Mouse (Mus musculus) hindbrain, embryonic 12.5 days (tissue): Measurements from ENCODE around the gene Zic2. TPM values are rescaled to one million over a fixed set of nuclear protein-coding genes. Genes with fewer than 3 reads are reported as not detected.
A peak's percentile ranks its signal among the peaks of the same experiment; 100 is the strongest.

Source experiments
- ATAC-seq: fragments of 200-750 bp; cut with Nextera tagmentation; 2 replicates; pipeline ENCODE4 v1.8.0; 2017; ENCODE audit warnings: moderate TSS enrichment; ENCODE audit not compliant: low FRiP score
- H3K27ac ChIP-seq: fragments of 300-500 bp; sonication (generic); 2 replicates; pipeline ENCODE4 v1.5.1; 2016; ENCODE audit warnings: mild to moderate bottlenecking
- H3K27me3 ChIP-seq: fragments of 300-500 bp; sonication (generic); 2 replicates; pipeline ENCODE4 v1.6.1; 2016; ENCODE audit warnings: mild to moderate bottlenecking
- H3K36me3 ChIP-seq: fragments of 300-500 bp; sonication (generic); 2 replicates; pipeline ENCODE4 v1.6.1; 2016; ENCODE audit warnings: mild to moderate bottlenecking
- H3K4me1 ChIP-seq: fragments of 300-500 bp; sonication (generic); 2 replicates; pipeline ENCODE4 v1.6.1; 2016
- H3K4me2 ChIP-seq: fragments of 300-500 bp; sonication (generic); replicated peaks from 2 replicates; pipeline ENCODE4 v1.6.1; 2016; ENCODE audit warnings: mild to moderate bottlenecking
- H3K4me3 ChIP-seq: fragments of 300-500 bp; sonication (generic); 2 replicates; pipeline ENCODE4 v1.5.1; 2016; ENCODE audit warnings: mild to moderate bottlenecking
- H3K9ac ChIP-seq: fragments of 300-500 bp; sonication (generic); 2 replicates; pipeline ENCODE4 v1.6.1; 2016; ENCODE audit warnings: mild to moderate bottlenecking, moderate library complexity
- H3K9me3 ChIP-seq: fragments of 300-500 bp; sonication (generic); replicated peaks from 2 replicates; pipeline ENCODE4 v1.6.1; 2016; ENCODE audit warnings: mild to moderate bottlenecking
- WGBS: fragments of 180-500 bp; shearing (Covaris S2); methylation state at CpG from one replicate; pipeline ENCODE4 v1.1.7; 2016; 5-methylcytosine and 5-hydroxymethylcytosine counted together
- polyA plus RNA-seq: library from polyadenylated mRNA; unstranded; fragments of >200 nt; fragmentation: Nextera tagmentation; extraction: Ambion mirVana; gene quantifications from 2 replicates; pipeline ENCODE4 v1.2.1, GENCODE M21; 2016

Gene Zic2
- polyA plus RNA-seq = 18.3 TPM in 2 replicates

- H3K36me3 ChIP-seq = no peaks in the 10 kb centered on the region
- peak within 1 kb of the TSS; percentile 56 for H3K4me2 ChIP-seq
- H3K9me3 ChIP-seq = no peaks in the 10 kb centered on the region
- H3K27ac ChIP-seq = peak within 1 kb of the TSS; percentile 98
- peaks cover 59% of the 10 kb centered on the region for H3K27me3 ChIP-seq
- ATAC-seq = peak; percentile 79
- peak within 1 kb of the TSS; percentile 72 for H3K4me3 ChIP-seq
- H3K4me1 ChIP-seq = peaks cover 28% of the 10 kb centered on the region
- under 1% methylated on average over 47 of the region's 73 CpGs for WGBS
- peak within 1 kb of the TSS; percentile 93 for H3K9ac ChIP-seq
Measured at GRCm38 (mm10) chr14:122474891-122475556, at the start of gene Zic2. Gene Zic2 (plus strand): TSS chr14:122475435.

DNA sequence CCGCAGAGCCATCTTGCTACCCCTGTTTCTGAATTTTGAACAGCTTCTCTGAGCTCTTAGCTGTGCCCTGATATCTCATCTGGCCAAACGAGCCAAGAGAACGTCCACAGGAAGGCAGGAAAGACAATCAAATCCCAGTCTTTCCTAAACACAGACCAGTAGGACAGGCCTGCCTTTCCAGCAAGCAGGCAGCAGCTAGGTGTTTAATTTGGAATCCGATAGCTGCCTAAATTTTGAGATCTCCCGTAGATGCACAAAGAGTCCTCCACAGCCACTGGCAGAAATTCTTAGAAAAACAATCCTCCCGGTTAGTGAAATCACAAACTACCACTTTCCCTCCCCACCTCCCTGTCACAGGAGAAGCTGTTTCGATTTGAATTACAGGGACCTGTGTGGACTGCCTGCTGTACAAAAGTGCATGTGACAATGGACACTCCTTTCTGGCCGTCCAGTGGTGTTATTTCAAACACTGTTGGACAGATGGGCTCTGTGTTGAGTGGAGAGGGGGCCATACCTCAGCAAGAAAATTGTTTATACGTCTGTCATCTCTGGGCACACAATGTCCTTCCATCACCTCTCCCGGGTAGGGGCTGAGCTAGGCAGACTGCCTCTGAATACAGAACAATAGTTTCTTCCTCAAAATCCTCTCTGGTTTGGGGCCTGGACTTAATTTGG, 48.6 kb upstream of the Zic2 start:
- Histone ChIP-seq H3K4me1 (peaks cover 15% of the 10 kb centered on the region), H3K27ac (peak overlapping the region; percentile 30), H3K9ac (no peak overlapping the region), H3K4me3 (no peak overlapping the region), H3K36me3 (no peaks in the 10 kb centered on the region), H3K9me3 (no peaks in the 10 kb centered on the region), H3K27me3 (no peaks in the 10 kb centered on the region), H3K4me2 (no peak overlapping the region; the same call in 1 of the 2 replicates)
- peak; percentile 29; the same call in 1 of the 2 replicates for ATAC-seq
- WGBS = 45% methylated on average over 10 of the region's 10 CpGs

DNA sequence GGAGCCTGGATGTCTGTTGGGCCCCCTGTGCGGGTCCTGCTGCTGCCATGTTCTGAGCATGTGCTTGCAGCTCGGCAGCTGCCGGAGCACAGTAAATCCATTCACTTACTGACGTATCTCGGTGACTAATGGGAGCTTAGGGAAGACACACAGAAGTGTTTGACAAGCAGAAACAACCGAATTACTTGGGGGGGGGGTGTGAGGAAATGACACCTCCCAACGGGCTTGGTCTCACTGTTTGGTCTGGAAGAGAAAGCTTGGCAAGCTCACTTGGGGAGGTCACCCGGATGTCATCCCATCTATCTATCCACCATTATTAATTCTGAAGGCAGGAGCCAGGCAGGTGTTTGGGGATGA, 48.1 kb upstream of the Zic2 start:
- H3K9ac ChIP-seq = no peak overlapping the region
- H3K36me3 ChIP-seq = no peaks in the 10 kb centered on the region
- H3K4me2 ChIP-seq = no peak overlapping the region; the same call in 1 of the 2 replicates
- H3K4me3 ChIP-seq = no peak overlapping the region
- 27% methylated on average over 8 of the region's 8 CpGs for WGBS
- H3K9me3 ChIP-seq = no peaks in the 10 kb centered on the region
- H3K27ac ChIP-seq = peak overlapping the region; percentile 30
- H3K4me1 ChIP-seq = peaks cover 15% of the 10 kb centered on the region
- no peaks in the 10 kb centered on the region for H3K27me3 ChIP-seq
- peak; percentile 70 for ATAC-seq

- H3K27ac ChIP-seq = 0 out of 2 replicates have a peak overlapping the region, but pooled peaks have one; percentile 23
- H3K9ac ChIP-seq = no peak overlapping the region
- H3K4me1 ChIP-seq = peaks cover 15% of the 10 kb centered on the region
- no peak overlapping the region for H3K4me3 ChIP-seq
- no peaks in the 10 kb centered on the region for H3K36me3 ChIP-seq
- WGBS = 57% methylated on average over 3 of the region's 3 CpGs
- no peaks in the 10 kb centered on the region for H3K27me3 ChIP-seq
- ATAC-seq = peak; percentile 58; the same call in 1 of the 2 replicates
- H3K4me2 ChIP-seq = no peak overlapping the region
- no peaks in the 10 kb centered on the region for H3K9me3 ChIP-seq
Measured at GRCm38 (mm10) chr14:122427654-122428053, 47.6 kb upstream of the Zic2 start.

DNA sequence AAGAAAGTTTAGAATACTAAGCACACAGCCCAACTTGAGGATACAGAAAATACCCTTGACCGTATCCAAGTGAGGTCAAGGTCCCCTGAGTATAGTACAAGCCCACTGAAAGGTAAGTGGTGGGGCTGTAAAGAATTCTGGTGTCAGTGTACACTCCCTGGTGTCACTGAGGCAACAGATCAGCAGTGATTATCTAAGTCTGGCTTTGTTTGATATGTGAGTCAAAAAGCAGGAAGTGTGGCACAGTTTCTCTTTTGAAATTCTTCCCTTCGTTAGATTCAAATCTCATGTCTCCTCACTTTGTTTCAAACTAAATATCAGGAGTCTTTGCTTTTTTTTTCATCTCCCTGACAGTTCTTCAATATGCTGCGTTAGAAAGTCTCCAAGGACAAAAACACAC, 42.7 kb upstream of the Zic2 start:
- H3K4me3 ChIP-seq = no peak overlapping the region
- H3K27ac ChIP-seq = no peak overlapping the region
- peaks cover 8% of the 10 kb centered on the region for H3K4me1 ChIP-seq
- H3K4me2 ChIP-seq = no peak overlapping the region
- no peak for ATAC-seq
- H3K36me3 ChIP-seq = no peaks in the 10 kb centered on the region
- H3K9ac ChIP-seq = no peak overlapping the region
- H3K27me3 ChIP-seq = no peaks in the 10 kb centered on the region
- 59% methylated on average over 3 of the region's 3 CpGs for WGBS
- H3K9me3 ChIP-seq = no peaks in the 10 kb centered on the region

DNA sequence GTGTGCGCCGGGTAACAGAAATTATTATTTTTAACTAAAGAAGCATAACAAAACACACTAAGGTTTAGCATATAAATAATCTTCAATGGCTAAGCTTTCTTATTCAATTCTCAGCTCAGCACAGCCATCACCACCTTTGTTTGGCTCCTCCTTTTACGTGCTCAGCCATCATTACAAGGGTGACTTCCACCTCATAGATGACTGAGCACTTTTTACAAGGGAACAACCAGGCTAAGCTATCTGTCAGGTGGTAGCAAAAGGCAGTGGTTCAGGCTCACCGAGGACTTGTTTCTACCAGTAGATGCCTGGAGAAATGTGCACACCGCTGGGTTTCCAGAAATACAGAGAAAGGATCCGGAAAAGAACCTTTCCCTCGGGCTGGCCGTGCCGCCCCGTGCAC, 41.2 kb upstream of the Zic2 start:
- ATAC-seq = no peak
- Histone ChIP-seq H3K9ac (no peak overlapping the region), H3K4me3 (no peak overlapping the region), H3K4me2 (no peak overlapping the region), H3K36me3 (no peaks in the 10 kb centered on the region), H3K27ac (no peak overlapping the region), H3K4me1 (0 out of 2 replicates have a peak, but pooled peaks cover 4% of the 10 kb centered on the region), H3K27me3 (no peaks in the 10 kb centered on the region), H3K9me3 (no peaks in the 10 kb centered on the region)
- WGBS = 88% methylated on average over 10 of the region's 10 CpGs

DNA sequence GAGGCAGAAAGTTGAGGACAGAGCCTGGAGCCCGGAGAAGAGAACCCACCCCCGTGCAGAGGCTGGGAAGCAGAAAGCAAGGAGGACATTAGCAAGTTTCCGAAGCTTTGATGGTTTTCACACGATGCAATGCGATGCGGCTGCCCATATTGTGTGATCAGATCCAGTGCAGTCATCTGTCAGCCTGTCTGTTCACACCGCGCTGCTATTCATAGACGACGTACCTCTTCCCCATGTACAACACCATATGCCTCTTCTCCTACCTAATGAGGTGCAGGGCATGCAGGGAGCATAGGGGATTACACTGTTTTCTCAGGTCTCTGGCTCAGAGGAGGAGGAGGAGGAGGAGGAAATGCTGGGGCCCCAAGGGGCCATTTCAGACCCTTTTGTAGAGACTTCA, 38.4 kb upstream of the Zic2 start:
- Histone ChIP-seq H3K36me3 (no peaks in the 10 kb centered on the region), H3K4me1 (0 out of 2 replicates have a peak, but pooled peaks cover 4% of the 10 kb centered on the region), H3K9me3 (no peaks in the 10 kb centered on the region), H3K9ac (no peak overlapping the region), H3K27ac (no peak overlapping the region), H3K4me2 (no peak overlapping the region), H3K27me3 (peaks cover 4% of the 10 kb centered on the region; the same call in 1 of the 2 replicates), H3K4me3 (no peak overlapping the region)
- no peak for ATAC-seq
- WGBS = 56% methylated on average over 10 of the region's 10 CpGs

DNA sequence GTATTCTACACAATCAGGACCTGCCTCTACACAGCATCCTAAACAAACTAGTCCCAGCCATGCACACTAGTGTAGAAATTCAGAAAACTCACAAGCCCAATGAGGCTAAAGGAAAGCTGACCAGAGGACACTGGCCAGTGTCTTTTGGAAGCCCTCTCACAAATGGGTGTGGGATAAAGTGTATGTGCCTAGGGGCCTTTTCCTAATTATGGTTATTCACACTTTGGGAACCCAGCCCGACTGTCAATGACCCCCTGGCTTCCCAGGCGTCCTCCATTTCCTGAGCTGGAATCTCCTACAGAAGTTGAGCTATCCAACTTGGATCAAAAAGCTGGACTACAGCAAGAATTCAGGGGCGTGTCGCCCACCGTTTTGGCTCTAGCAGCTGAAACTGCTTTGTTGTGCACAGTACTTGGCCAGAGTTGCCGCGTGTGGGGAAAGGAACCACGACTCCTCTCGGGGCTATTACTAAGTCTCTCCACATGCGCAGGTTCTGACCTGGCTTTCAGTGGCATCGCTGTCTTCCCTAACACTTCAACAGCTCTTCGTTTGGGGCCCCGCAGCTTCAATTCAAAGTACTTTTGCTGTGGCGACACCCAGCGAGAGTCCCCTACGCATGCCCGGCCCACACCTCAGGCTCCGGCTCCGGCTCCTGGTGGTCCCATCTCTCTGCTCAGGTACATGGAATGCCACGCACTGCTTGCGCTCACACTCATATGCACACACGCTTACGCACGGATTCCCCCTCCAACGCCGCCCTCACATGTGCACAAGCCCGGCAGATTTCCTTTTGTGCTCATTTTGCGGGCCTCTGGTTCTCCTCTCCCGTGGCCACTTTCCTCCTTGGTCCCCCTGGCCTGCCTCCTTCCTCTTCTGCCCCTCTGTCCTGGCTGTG, 25.4 kb upstream of the Zic2 start:
- Histone ChIP-seq H3K27me3 (peaks cover 65% of the 10 kb centered on the region), H3K4me1 (peaks cover 42% of the 10 kb centered on the region), H3K4me2 (peak overlapping the region; percentile 73), H3K9me3 (no peaks in the 10 kb centered on the region), H3K27ac (peak overlapping the region; percentile 83), H3K4me3 (peak overlapping the region; percentile 45), H3K36me3 (no peaks in the 10 kb centered on the region), H3K9ac (peak overlapping the region; percentile 67)
- WGBS = 3% methylated on average over 29 of the region's 29 CpGs
- ATAC-seq = no peak

DNA sequence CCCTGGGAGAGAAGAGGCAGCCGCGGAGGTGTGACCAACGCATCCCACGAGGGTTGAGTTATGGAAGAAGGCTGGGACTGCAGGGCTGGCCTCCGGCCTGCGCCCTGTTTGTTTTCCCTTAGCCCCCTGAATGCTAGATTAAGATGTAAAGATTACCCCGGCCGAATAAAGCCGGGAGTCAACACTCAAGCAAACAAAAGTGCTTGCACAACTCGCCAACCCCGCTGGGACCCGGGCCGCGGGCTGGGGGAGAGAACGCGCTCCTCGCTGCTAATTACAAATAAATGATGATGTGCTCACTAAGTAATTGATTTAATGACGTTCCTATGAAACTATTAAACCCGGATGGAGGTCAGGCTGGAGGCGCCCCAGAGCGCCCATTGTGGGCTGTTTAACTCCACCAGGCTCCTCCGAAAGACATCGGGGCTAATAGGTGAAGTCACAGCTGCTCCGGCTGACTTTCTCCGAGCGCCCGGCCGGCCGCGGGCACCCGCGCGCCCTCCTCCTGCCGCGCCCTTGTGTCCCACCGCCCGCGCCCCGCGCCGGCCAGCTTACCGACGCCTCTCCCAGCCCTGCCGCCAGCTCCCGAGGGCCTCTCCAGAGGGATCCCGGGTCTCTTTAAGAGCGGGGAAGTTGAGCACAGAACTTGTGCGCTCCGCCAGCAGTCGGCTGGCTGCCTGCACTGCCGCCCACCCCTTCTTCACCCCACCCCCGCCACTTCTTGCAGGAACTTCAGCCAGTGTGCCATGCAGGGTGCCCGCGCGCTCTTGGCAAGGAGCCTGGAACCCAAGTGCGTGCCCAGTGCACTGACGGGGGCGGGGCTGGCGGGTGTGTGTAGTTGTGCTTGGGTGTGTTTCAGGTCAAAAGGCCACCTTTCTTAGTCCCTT, 24.5 kb upstream of the Zic2 start, which contains the start of gene Gm5089:
Gene Gm5089, minus strand, starts transcription at position 620 of the 887 bp plus-strand sequence.
- H3K36me3 ChIP-seq = no peaks in the 10 kb centered on the region
- H3K4me3 ChIP-seq = peak within 1 kb of the TSS; percentile 45
- peak within 1 kb of the TSS; percentile 83 for H3K27ac ChIP-seq
- ATAC-seq = peak; percentile 12; the same call in 1 of the 2 replicates
- peak within 1 kb of the TSS; percentile 67 for H3K9ac ChIP-seq
- no peaks in the 10 kb centered on the region for H3K9me3 ChIP-seq
- peaks cover 67% of the 10 kb centered on the region for H3K27me3 ChIP-seq
- peaks cover 42% of the 10 kb centered on the region for H3K4me1 ChIP-seq
- peak within 1 kb of the TSS; percentile 73 for H3K4me2 ChIP-seq
- under 1% methylated on average over 59 of the region's 59 CpGs for WGBS

- Histone ChIP-seq H3K4me2 (peak overlapping the region; percentile 73), H3K4me3 (peak overlapping the region; percentile 45), H3K27me3 (peaks cover 68% of the 10 kb centered on the region), H3K36me3 (no peaks in the 10 kb centered on the region), H3K9me3 (no peaks in the 10 kb centered on the region), H3K4me1 (peaks cover 42% of the 10 kb centered on the region), H3K27ac (peak overlapping the region; percentile 83), H3K9ac (no peak overlapping the region)
- ATAC-seq = no peak
- 54% methylated on average over 5 of the region's 5 CpGs for WGBS
Measured at GRCm38 (mm10) chr14:122451551-122452145, 23.6 kb upstream of the Zic2 start.
